Mouse (Mus musculus): ENCODE data around the gene Arnt2. TPM values are rescaled to one million over a fixed set of nuclear protein-coding genes. Genes with fewer than 3 reads are reported as not detected.

Gene Arnt2
- polyA plus RNA-seq, 1 experiment from 2014 or later: 0.39 TPM

DNA sequence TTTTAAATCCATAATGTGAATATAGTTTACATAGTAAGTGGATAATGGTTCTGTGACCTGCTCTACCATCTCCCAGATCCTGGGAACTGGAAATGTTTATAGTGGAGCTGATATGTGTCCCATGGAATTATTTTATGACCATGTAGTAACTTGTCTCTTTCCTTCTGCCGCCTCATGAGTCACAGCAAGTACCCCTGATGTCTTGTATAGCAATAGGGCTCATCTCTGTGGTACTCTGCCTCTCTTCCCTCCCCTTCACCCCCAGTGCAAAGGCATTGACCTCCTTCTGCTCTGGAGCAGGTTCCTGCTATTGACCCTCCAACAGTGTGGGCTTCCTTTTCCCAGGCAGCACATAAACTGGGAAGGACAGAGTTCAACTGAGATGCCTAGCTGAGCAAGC is 182.3 kb downstream of the Arnt2 start:
- no peak overlapping the region for H3K27ac ChIP-seq
- H3K36me3 ChIP-seq: no peaks in the 10 kb centered on the region

DNA sequence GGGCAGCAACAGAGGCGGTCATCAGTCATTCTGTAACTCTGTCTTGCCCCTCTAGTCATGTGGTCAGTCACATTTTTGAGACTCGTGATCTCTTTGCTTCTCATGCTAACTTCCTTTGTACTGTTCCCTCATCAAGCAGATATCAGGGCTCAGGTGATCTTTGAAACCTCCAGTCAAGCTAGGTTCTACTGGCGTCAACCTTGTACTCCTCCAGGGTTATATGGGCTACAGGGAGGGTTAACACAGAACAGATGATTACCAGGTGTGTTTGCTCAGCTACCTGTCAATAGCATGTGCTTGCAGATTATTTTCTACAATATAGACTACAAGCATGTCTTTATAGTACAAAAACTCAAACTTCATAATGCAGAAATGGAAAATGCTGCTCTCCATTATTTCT is 183.1 kb downstream of the Arnt2 start:
- WGBS (ENCODE audit: insufficient replicate concordance): 61% methylated on average over 3 of the region's 3 CpGs
- no peaks in the 10 kb centered on the region for H3K4me1 ChIP-seq (replicated peaks)
- H3K4me3 ChIP-seq (replicated peaks): no peak overlapping the region
- no peaks in the 10 kb centered on the region for H3K27me3 ChIP-seq
- no peaks in the 10 kb centered on the region for H3K9me3 ChIP-seq (replicated peaks)
- no peak overlapping the region for H3K4me2 ChIP-seq
- no peak for DNase-seq
- H3K36me3 ChIP-seq: no peaks in the 10 kb centered on the region
- H3K9ac ChIP-seq: no peak overlapping the region
- no peak for ATAC-seq (ENCODE audit: low read depth)
- H3K27ac ChIP-seq: no peak overlapping the region

More for the DNA sequence above, 182.3 kb downstream of the Arnt2 start:
- H3K27me3 ChIP-seq: no peaks in the 10 kb centered on the region
- H3K4me1 ChIP-seq (replicated peaks): no peaks in the 10 kb centered on the region
- no peak for DNase-seq
- 53% methylated on average over 1 of the region's 1 CpGs for WGBS (ENCODE audit: insufficient replicate concordance)
- no peak overlapping the region for H3K4me2 ChIP-seq
- no peak overlapping the region for H3K9ac ChIP-seq
- no peaks in the 10 kb centered on the region for H3K9me3 ChIP-seq (replicated peaks)
- ATAC-seq (ENCODE audit: low read depth): no peak
- no peak overlapping the region for H3K4me3 ChIP-seq (replicated peaks)

DNA sequence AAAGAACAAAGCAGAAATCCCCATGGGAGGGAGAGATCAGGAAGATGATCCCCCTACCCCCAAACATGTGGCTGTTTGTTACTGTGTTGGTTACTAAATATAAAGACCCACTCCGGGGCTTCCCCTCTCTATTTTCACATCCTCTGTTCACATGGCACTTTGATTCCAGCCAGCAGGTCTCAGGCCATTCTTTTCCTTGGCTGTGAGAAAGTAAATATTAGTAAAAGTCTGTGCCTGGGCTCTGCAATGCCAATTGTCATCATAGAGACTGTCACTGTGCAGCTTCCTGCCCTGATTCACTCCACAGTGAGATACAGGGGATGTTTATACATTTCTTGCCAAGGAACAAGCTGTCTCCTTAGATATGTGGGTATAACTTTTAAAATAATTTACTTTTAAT is 197.9 kb downstream of the Arnt2 start:
- Histone ChIP-seq H3K36me3 (no peaks in the 10 kb centered on the region), H3K9me3 (replicated peaks) (no peaks in the 10 kb centered on the region), H3K4me2 (no peak overlapping the region), H3K4me3 (replicated peaks) (no peak overlapping the region), H3K27ac (no peak overlapping the region), H3K4me1 (replicated peaks) (peaks cover 3% of the 10 kb centered on the region), H3K27me3 (no peaks in the 10 kb centered on the region), H3K9ac (no peak overlapping the region)
- no peak for ATAC-seq (ENCODE audit: low read depth)
- DNase-seq: no peak
- WGBS (ENCODE audit: insufficient replicate concordance): 14% methylated on average over 1 of the region's 1 CpGs

DNA sequence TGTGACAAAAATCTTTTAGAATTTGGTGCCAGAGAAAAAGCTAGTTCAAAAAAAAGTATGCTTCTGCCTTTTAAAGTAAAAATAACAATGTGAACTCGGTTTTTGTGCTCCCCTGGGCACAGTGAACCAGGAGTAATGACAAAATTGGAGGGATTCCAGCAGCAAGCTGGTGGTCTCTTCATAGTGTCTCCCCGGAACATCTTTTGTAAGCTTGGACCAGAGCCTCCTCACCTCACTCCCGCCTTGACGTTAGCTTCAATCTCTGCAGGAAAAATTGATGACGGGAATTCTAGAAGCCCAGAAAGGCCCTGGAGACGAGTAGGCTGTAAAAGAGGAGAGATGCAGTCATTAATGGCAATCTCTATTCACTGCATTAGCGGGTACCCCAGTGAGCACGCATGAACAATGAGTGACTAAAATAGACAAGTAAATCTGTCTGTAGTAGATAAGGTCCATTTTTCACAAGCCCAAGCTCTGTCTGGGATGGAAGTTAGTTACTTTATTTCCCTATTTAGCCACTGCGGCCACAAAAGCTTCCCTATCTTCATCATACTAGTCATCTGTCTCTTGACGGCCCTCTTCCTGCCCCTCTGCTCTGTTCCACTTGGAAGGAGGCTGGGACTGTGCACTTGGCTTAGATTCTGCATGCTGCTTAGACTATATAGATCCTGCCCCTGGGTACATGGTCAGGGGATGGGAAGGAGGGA is 199.2 kb downstream of the Arnt2 start:
- ATAC-seq (ENCODE audit: low read depth): no peak

DNA sequence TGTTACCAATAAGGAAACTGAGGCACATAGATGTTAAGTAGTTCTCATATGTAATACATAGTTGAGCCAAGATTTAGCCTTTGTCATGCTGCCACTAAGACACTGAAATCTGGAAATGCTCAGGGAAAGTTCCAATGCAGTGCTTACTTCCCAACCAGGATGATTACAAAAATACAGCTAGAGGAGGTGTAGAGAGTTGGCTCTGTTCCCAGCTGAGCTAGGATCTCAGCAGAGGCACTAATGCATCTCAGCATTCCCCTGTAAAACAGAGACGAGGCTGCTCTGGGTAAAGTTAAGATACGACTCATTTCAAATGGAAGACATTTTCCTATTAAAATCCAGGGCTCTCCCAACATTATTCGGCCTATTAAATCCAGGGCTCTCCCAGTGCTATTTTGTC is 206.0 kb downstream of the Arnt2 start:
- 66% methylated on average over 3 of the region's 3 CpGs for WGBS (ENCODE audit: insufficient replicate concordance)
- Histone ChIP-seq H3K27me3 (no peaks in the 10 kb centered on the region), H3K27ac (no peak overlapping the region), H3K9me3 (replicated peaks) (no peaks in the 10 kb centered on the region), H3K4me3 (replicated peaks) (no peak overlapping the region), H3K4me1 (replicated peaks) (no peaks in the 10 kb centered on the region), H3K36me3 (no peaks in the 10 kb centered on the region), H3K4me2 (no peak overlapping the region), H3K9ac (no peak overlapping the region)
- no peak for ATAC-seq (ENCODE audit: low read depth)
- DNase-seq: no peak

More for the DNA sequence above, 199.2 kb downstream of the Arnt2 start:
- Histone ChIP-seq H3K36me3 (no peaks in the 10 kb centered on the region), H3K9me3 (replicated peaks) (no peaks in the 10 kb centered on the region), H3K4me3 (replicated peaks) (no peak overlapping the region), H3K9ac (no peak overlapping the region), H3K27me3 (no peaks in the 10 kb centered on the region), H3K4me2 (no peak overlapping the region), H3K27ac (no peak overlapping the region), H3K4me1 (replicated peaks) (peaks cover 3% of the 10 kb centered on the region)
- DNase-seq: no peak
- WGBS (ENCODE audit: insufficient replicate concordance): 23% methylated on average over 10 of the region's 10 CpGs

DNA sequence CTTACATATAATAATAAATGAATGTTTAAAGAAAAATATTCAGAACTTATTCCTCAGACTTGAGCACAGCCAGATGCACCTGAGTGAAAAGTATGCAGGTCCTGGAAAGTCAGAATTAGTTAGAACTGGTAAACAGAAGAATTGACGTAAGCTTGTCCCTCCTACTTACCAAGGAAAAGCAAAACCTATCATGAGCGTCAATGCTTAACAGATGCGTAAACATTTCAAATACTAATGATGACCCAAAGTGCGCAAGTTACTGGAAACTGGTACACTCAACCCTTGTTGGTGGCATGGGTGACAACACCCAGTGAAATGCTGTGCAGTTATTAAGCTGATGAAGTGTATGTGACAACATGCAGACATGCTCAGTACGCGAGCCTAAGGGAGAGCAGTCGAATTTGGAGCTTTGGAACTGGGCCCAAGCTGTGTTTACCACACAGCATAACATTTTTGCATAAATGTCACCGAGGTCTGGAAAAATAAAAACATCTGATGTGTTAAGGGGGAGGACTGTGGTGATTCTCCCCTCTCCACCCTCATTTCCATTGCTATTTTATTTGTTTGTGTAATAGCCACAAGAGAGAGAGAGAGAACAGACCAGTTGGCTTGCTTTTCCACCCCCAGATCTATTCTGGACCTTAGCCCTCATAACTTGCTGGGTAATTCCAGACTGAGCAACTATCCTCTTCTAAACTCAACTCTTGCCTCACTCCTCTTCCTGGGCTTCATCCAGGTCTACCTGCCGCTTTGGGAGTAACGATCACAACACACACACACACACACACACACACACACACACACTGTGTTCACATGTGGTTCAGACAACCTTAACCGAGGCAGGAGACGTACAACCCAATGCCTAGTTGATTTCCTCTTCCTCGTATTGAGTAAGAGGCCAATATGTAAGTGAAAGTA is 208.6 kb downstream of the Arnt2 start:
- Histone ChIP-seq H3K27me3 (no peaks in the 10 kb centered on the region), H3K4me2 (no peak overlapping the region), H3K36me3 (no peaks in the 10 kb centered on the region), H3K4me1 (replicated peaks) (no peaks in the 10 kb centered on the region), H3K9me3 (replicated peaks) (no peaks in the 10 kb centered on the region), H3K4me3 (replicated peaks) (no peak overlapping the region), H3K9ac (no peak overlapping the region), H3K27ac (no peak overlapping the region)
- 67% methylated on average over 13 of the region's 13 CpGs for WGBS (ENCODE audit: insufficient replicate concordance)
- DNase-seq: no peak
- ATAC-seq (ENCODE audit: low read depth): no peak

DNA sequence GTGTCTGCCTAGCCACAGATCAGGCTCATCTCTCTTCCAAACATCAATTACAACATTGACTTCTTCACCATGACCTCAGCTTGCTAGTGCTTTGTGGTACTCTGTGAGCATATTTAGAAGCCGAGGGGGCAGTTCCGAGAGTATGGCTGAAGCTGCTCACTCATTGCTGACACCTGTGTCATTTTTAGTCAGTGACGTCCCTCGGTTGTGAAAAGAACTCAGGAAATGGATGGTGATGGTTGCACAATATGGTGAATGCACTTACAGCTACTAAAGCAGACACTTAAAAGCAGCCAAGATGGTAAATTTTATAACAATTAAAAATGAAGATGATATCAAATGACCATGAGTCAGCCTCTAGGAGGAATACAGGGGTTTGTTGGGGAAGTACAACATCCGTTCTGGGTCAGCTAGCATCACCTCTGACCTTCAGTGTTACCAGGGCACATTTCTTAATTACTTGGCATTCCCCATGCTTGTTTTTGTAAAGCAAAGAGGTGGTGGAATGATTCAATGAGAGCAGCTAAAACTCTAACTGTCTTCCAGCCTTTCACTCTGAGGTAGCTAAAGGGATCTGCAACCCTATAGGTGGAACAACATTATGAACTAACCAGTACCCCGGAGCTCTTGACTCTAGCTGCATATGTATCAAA is 212.6 kb downstream of the Arnt2 start:
- H3K27ac ChIP-seq: no peak overlapping the region
- 55% methylated on average over 6 of the region's 6 CpGs for WGBS (ENCODE audit: insufficient replicate concordance)
- no peak overlapping the region for H3K9ac ChIP-seq
- H3K4me3 ChIP-seq (replicated peaks): no peak overlapping the region
- H3K36me3 ChIP-seq: no peaks in the 10 kb centered on the region
- no peaks in the 10 kb centered on the region for H3K27me3 ChIP-seq
- ATAC-seq (ENCODE audit: low read depth) (no peak), DNase-seq (no peak)
- H3K9me3 ChIP-seq (replicated peaks): no peaks in the 10 kb centered on the region
- no peaks in the 10 kb centered on the region for H3K4me1 ChIP-seq (replicated peaks)
- H3K4me2 ChIP-seq: no peak overlapping the region

Other genes with a start within 250 kb of the Arnt2 start
- gene Gm2115, start 118.8 kb upstream of the Arnt2 start, polyA plus RNA-seq (2015; fragmentation: Nextera tagmentation; extraction: Ambion mirVana): 0.02 and 0.09 TPM in 2 replicates
- gene Fah, start 196.5 kb upstream of the Arnt2 start, polyA plus RNA-seq (2015; fragmentation: Nextera tagmentation; extraction: Ambion mirVana): 23.3 and 25.4 TPM in 2 replicates

Data from liver, embryonic 13.5 days (tissue).